Mouse (Mus musculus): ENCODE data around the gene Lipc. TPM values are rescaled to one million over a fixed set of nuclear protein-coding genes. Genes with fewer than 3 reads are reported as not detected.

The Lipc gene
- polyA plus RNA-seq, 2 experiments, result 0.38 TPM; not detected in 1

GRCm38 (mm10) chr9:70851533-70851932 lies 100.5 kb downstream of the Lipc start:
- TF ChIP-seq POLR2A (IDR thresholded peaks at IDR 0.05; ENCODE audit: borderline replicate concordance, extremely low read depth, insufficient read depth, insufficient read length), result no peak
- Histone ChIP-seq H3K4me2 (replicated peaks; ENCODE audit: low read depth, low read length, severe bottlenecking) (no peak overlapping the region), H3K4me3 (replicated peaks; ENCODE audit: low read length) (no peak overlapping the region), H3K36me3 (ENCODE audit: control insufficient read depth, insufficient read depth, low read length) (no peaks in the 10 kb centered on the region), H3K27me3 (ENCODE audit: control insufficient read depth, insufficient read depth, low read length) (no peaks in the 10 kb centered on the region), H3K27ac (replicated peaks; ENCODE audit: low read depth, low read length) (no peak overlapping the region), H3K9me3 (ENCODE audit: control insufficient read depth, low read length) (no peaks in the 10 kb centered on the region), H3K4me1 (ENCODE audit: control insufficient read depth, insufficient read depth, low read length) (peaks cover 7% of the 10 kb centered on the region; the same call in 1 of the 2 replicates), H3K9ac (ENCODE audit: low read depth, low read length, severe bottlenecking) (no peak overlapping the region)
- 68% methylated on average over 3 of the region's 3 CpGs for WGBS
- no peak for DNase-seq (ENCODE audit: low spot score)
- no peak for ATAC-seq (ENCODE audit: low FRiP score, low read depth)

- H3K9me3 ChIP-seq (ENCODE audit: control insufficient read depth, low read length), result no peaks in the 10 kb centered on the region
- H3K27ac ChIP-seq (replicated peaks; ENCODE audit: low read depth, low read length), result no peak overlapping the region
- TF ChIP-seq POLR2A (IDR thresholded peaks at IDR 0.05; ENCODE audit: borderline replicate concordance, extremely low read depth, insufficient read depth, insufficient read length), result no peak
- DNase-seq (ENCODE audit: low spot score), result no peak
- WGBS, result 55% methylated on average over 10 of the region's 10 CpGs
- peaks cover 7% of the 10 kb centered on the region; the same call in 1 of the 2 replicates for H3K4me1 ChIP-seq (ENCODE audit: control insufficient read depth, insufficient read depth, low read length)
- H3K27me3 ChIP-seq (ENCODE audit: control insufficient read depth, insufficient read depth, low read length), result no peaks in the 10 kb centered on the region
- H3K4me3 ChIP-seq (replicated peaks; ENCODE audit: low read length), result no peak overlapping the region
- ATAC-seq (ENCODE audit: low FRiP score, low read depth), result no peak
- no peaks in the 10 kb centered on the region for H3K36me3 ChIP-seq (ENCODE audit: control insufficient read depth, insufficient read depth, low read length)
- H3K4me2 ChIP-seq (replicated peaks; ENCODE audit: low read depth, low read length, severe bottlenecking), result no peak overlapping the region
- H3K9ac ChIP-seq (ENCODE audit: low read depth, low read length, severe bottlenecking), result no peak overlapping the region
Measured at GRCm38 (mm10) chr9:70848135-70848770, 103.8 kb downstream of the Lipc start.

DNA sequence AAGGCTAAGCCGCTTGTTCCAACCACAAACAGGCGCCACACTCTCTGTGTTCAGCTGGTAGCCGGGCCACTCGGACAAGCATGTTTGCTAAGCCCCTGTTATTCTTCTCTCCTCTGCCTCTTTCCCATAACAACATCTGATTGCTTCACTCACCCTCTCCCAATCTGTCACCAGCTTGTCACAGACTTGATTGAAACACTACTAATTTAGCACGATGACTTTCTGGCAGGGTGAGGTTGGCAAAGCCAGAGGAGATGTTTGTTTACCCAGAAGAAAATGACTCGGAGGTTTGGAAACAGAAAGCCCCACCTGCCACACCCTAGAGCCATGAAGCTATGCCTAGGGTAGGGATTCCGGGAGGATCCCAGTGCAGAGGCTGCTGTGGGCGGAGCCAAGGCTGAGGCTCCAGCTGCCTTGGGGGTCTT lies 104.4 kb downstream of the Lipc start:
- Histone ChIP-seq H3K4me1 (ENCODE audit: control insufficient read depth, insufficient read depth, low read length) (peaks cover 7% of the 10 kb centered on the region; the same call in 1 of the 2 replicates), H3K9ac (ENCODE audit: low read depth, low read length, severe bottlenecking) (no peak overlapping the region), H3K27ac (replicated peaks; ENCODE audit: low read depth, low read length) (no peak overlapping the region), H3K9me3 (ENCODE audit: control insufficient read depth, low read length) (no peaks in the 10 kb centered on the region), H3K4me3 (replicated peaks; ENCODE audit: low read length) (no peak overlapping the region), H3K4me2 (replicated peaks; ENCODE audit: low read depth, low read length, severe bottlenecking) (no peak overlapping the region), H3K27me3 (ENCODE audit: control insufficient read depth, insufficient read depth, low read length) (no peaks in the 10 kb centered on the region), H3K36me3 (ENCODE audit: control insufficient read depth, insufficient read depth, low read length) (no peaks in the 10 kb centered on the region)
- DNase-seq (ENCODE audit: low spot score), result peak; percentile 18
- ATAC-seq (ENCODE audit: low FRiP score, low read depth), result no peak
- WGBS, result 26% methylated on average over 8 of the region's 8 CpGs
- no peak for TF ChIP-seq POLR2A (IDR thresholded peaks at IDR 0.05; ENCODE audit: borderline replicate concordance, extremely low read depth, insufficient read depth, insufficient read length)

DNA sequence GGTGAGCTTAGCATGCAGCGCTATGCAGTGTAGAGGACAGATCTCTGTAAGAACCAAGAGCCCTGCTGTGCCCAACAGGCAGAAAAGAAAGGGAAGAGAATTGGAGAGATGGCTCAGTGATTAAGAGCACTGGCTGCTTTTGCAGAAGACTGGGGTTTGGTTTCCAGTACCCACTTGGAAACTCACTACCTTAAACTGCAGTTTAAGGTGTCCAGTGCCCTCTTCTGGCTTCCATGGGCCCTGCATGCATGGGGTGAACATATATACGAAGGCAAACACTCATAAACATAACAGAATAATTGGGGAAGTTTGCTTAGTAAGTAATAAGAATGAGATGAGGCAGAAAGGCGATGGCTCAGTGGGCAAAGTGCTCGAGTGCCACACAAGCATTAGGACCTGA lies 108.8 kb downstream of the Lipc start:
- no peak overlapping the region for H3K9ac ChIP-seq (ENCODE audit: low read depth, low read length, severe bottlenecking)
- no peak overlapping the region for H3K27ac ChIP-seq (replicated peaks; ENCODE audit: low read depth, low read length)
- no peaks in the 10 kb centered on the region for H3K36me3 ChIP-seq (ENCODE audit: control insufficient read depth, insufficient read depth, low read length)
- H3K9me3 ChIP-seq (ENCODE audit: control insufficient read depth, low read length), result no peaks in the 10 kb centered on the region
- no peak for DNase-seq (ENCODE audit: low spot score)
- no peak overlapping the region for H3K4me2 ChIP-seq (replicated peaks; ENCODE audit: low read depth, low read length, severe bottlenecking)
- WGBS, result 84% methylated on average over 4 of the region's 4 CpGs
- no peaks in the 10 kb centered on the region for H3K27me3 ChIP-seq (ENCODE audit: control insufficient read depth, insufficient read depth, low read length)
- H3K4me1 ChIP-seq (ENCODE audit: control insufficient read depth, insufficient read depth, low read length), result peaks cover 9% of the 10 kb centered on the region; the same call in 1 of the 2 replicates
- TF ChIP-seq POLR2A (IDR thresholded peaks at IDR 0.05; ENCODE audit: borderline replicate concordance, extremely low read depth, insufficient read depth, insufficient read length), result no peak
- H3K4me3 ChIP-seq (replicated peaks; ENCODE audit: low read length), result no peak overlapping the region
- ATAC-seq (ENCODE audit: low FRiP score, low read depth), result no peak

DNA sequence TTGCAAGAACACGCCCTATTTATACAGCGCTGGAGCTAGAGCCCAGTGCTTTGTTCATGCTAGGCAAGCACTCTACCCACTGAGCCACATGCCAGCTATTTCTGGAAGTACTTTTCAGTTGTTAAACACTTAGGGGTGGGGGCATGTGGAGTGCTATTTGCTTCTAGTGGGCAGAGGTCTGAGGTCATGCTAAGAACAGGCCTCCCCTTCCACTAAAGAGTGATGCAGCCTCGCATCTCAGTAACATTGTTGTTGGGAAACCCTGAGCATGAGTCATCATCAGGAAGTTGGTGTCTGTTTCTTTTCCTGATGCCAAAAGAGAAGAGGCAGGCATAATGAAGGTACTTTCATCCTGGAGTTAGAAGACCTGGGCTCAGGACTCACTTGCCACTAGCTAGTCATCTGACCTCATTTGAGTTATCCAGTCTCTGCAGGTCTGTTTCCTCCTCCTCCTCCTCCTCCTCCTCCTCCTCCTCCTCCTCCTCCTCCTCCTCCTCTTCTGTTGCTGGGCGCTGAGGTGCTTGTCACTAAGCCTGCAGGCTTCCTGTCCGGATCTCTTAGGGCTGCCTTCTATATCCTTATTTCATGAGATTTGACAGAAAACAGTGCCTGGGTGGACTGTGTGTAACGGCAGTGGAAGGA lies 109.6 kb downstream of the Lipc start:
- Histone ChIP-seq H3K4me1 (ENCODE audit: control insufficient read depth, insufficient read depth, low read length) (peaks cover 5% of the 10 kb centered on the region; the same call in 1 of the 2 replicates), H3K9ac (ENCODE audit: low read depth, low read length, severe bottlenecking) (no peak overlapping the region), H3K27ac (replicated peaks; ENCODE audit: low read depth, low read length) (no peak overlapping the region), H3K9me3 (ENCODE audit: control insufficient read depth, low read length) (no peaks in the 10 kb centered on the region), H3K27me3 (ENCODE audit: control insufficient read depth, insufficient read depth, low read length) (no peaks in the 10 kb centered on the region), H3K4me3 (replicated peaks; ENCODE audit: low read length) (no peak overlapping the region), H3K36me3 (ENCODE audit: control insufficient read depth, insufficient read depth, low read length) (no peaks in the 10 kb centered on the region), H3K4me2 (replicated peaks; ENCODE audit: low read depth, low read length, severe bottlenecking) (no peak overlapping the region)
- ATAC-seq (ENCODE audit: low FRiP score, low read depth) (no peak), DNase-seq (ENCODE audit: low spot score) (no peak)
- WGBS, result 68% methylated on average over 5 of the region's 6 CpGs
- TF ChIP-seq POLR2A (IDR thresholded peaks at IDR 0.05; ENCODE audit: borderline replicate concordance, extremely low read depth, insufficient read depth, insufficient read length), result no peak

Data from limb, embryonic 14.5 days (tissue).